Mouse (Mus musculus) cerebellum, adult 8-10 months (tissue): Measurements from ENCODE around the gene Zfp91.

ENCODE experiments used
- DNase-seq: peaks from one replicate; pipeline ENCODE4 v3.0.0; 2022

Zfp91 gene

GRCm38 (mm10) chr19:12795511-12796327 lies at the start of gene Zfp91, which contains the start of gene Lpxn:
Zfp91 (minus strand) TSS chr19:12796126.
Lpxn (plus strand) TSS chr19:12796193.
- peak; percentile 96 for DNase-seq

GRCm38 (mm10) chr19:12838507-12838906 lies 42.6 kb upstream of the Zfp91 start:
- DNase-seq, result no peak

- DNase-seq, result no peak
Observed at GRCm38 (mm10) chr19:12833625-12834024, 37.7 kb upstream of the Zfp91 start.

GRCm38 (mm10) chr19:12831559-12831958 lies 35.6 kb upstream of the Zfp91 start:
- DNase-seq, result no peak

GRCm38 (mm10) chr19:12830823-12831430 lies 35.0 kb upstream of the Zfp91 start:
- DNase-seq, result no peak

- DNase-seq, result no peak
Observed at GRCm38 (mm10) chr19:12824549-12824948, 28.6 kb upstream of the Zfp91 start.

GRCm38 (mm10) chr19:12820383-12820782 lies 24.5 kb upstream of the Zfp91 start:
- DNase-seq, result peak; percentile 21

GRCm38 (mm10) chr19:12818507-12818906 lies 22.6 kb upstream of the Zfp91 start:
- no peak for DNase-seq

- no peak for DNase-seq
Observed at GRCm38 (mm10) chr19:12813883-12814282, 18.0 kb upstream of the Zfp91 start.

GRCm38 (mm10) chr19:12812644-12813364 lies 16.9 kb upstream of the Zfp91 start:
- no peak for DNase-seq

- DNase-seq, result no peak
Observed at GRCm38 (mm10) chr19:12806214-12806613, 10.3 kb upstream of the Zfp91 start.

GRCm38 (mm10) chr19:12805730-12806129 lies 9.8 kb upstream of the Zfp91 start:
- no peak for DNase-seq

GRCm38 (mm10) chr19:12804237-12804636 lies 8.3 kb upstream of the Zfp91 start:
- DNase-seq, result no peak

- DNase-seq, result no peak
Observed at GRCm38 (mm10) chr19:12802830-12803229, 6.9 kb upstream of the Zfp91 start.

GRCm38 (mm10) chr19:12801046-12801445 lies 5.1 kb upstream of the Zfp91 start:
- no peak for DNase-seq

- DNase-seq, result no peak
Observed at GRCm38 (mm10) chr19:12800621-12801020, 4.7 kb upstream of the Zfp91 start.

- no peak for DNase-seq
Observed at GRCm38 (mm10) chr19:12799081-12799480, 3.2 kb upstream of the Zfp91 start.

GRCm38 (mm10) chr19:12798404-12798803 lies 2.5 kb upstream of the Zfp91 start:
- no peak for DNase-seq

- DNase-seq, result peak; percentile 38
Observed at GRCm38 (mm10) chr19:12797071-12797470, 1.1 kb upstream of the Zfp91 start.

- DNase-seq, result no peak
Observed at GRCm38 (mm10) chr19:12796328-12796931, 504 bp upstream of the Zfp91 start.

GRCm38 (mm10) chr19:12795110-12795509 lies 816 bp downstream of the Zfp91 start:
- DNase-seq, result no peak

GRCm38 (mm10) chr19:12794056-12795044 lies 1.6 kb downstream of the Zfp91 start:
- peak; percentile 85 for DNase-seq
